Mouse (Mus musculus): ENCODE data around the gene Arhgap21. TPM values are rescaled to one million over a fixed set of nuclear protein-coding genes. Genes with fewer than 3 reads are reported as not detected.

Gene Arhgap21
- polyA plus RNA-seq, 1 experiment from 2014 or later, result 40.9 TPM

GRCm38 (mm10) chr2:20949168-20949567, 19.5 kb downstream of the Arhgap21 start:
- Histone ChIP-seq H3K9me3 (ENCODE audit: control insufficient read depth, low read length) (no peaks in the 10 kb centered on the region), H3K9ac (replicated peaks; ENCODE audit: low read depth, low read length) (no peak overlapping the region), H3K27me3 (replicated peaks; ENCODE audit: control insufficient read depth, insufficient read depth, low read length) (no peaks in the 10 kb centered on the region), H3K27ac (ENCODE audit: low read length) (no peak overlapping the region), H3K4me3 (replicated peaks; ENCODE audit: low read length) (no peak overlapping the region), H3K36me3 (ENCODE audit: control insufficient read depth, insufficient read depth) (no peaks in the 10 kb centered on the region), H3K4me2 (ENCODE audit: low read length) (no peak overlapping the region), H3K4me1 (replicated peaks; ENCODE audit: control insufficient read depth, insufficient read depth, low read length) (peaks cover 11% of the 10 kb centered on the region)
- WGBS, result 84% methylated on average over 3 of the region's 3 CpGs
- ATAC-seq, result no peak

- no peak for ATAC-seq
- Histone ChIP-seq H3K4me2 (ENCODE audit: low read length) (no peak overlapping the region), H3K4me3 (replicated peaks; ENCODE audit: low read length) (no peak overlapping the region), H3K9me3 (ENCODE audit: control insufficient read depth, low read length) (no peaks in the 10 kb centered on the region), H3K27ac (ENCODE audit: low read length) (no peak overlapping the region), H3K4me1 (replicated peaks; ENCODE audit: control insufficient read depth, insufficient read depth, low read length) (peaks cover 22% of the 10 kb centered on the region), H3K36me3 (ENCODE audit: control insufficient read depth, insufficient read depth) (no peaks in the 10 kb centered on the region), H3K27me3 (replicated peaks; ENCODE audit: control insufficient read depth, insufficient read depth, low read length) (no peaks in the 10 kb centered on the region), H3K9ac (replicated peaks; ENCODE audit: low read depth, low read length) (no peak overlapping the region)
- 69% methylated on average over 1 of the region's 1 CpGs for WGBS
Observed at GRCm38 (mm10) chr2:20947036-20947435, 21.6 kb downstream of the Arhgap21 start.

GRCm38 (mm10) chr2:20945596-20945995, 23.1 kb downstream of the Arhgap21 start:
- WGBS, result 86% methylated on average over 5 of the region's 5 CpGs
- Histone ChIP-seq H3K4me3 (replicated peaks; ENCODE audit: low read length) (no peak overlapping the region), H3K9me3 (ENCODE audit: control insufficient read depth, low read length) (no peaks in the 10 kb centered on the region), H3K36me3 (ENCODE audit: control insufficient read depth, insufficient read depth) (no peaks in the 10 kb centered on the region), H3K9ac (replicated peaks; ENCODE audit: low read depth, low read length) (no peak overlapping the region), H3K4me1 (replicated peaks; ENCODE audit: control insufficient read depth, insufficient read depth, low read length) (peaks cover 28% of the 10 kb centered on the region), H3K27me3 (replicated peaks; ENCODE audit: control insufficient read depth, insufficient read depth, low read length) (no peaks in the 10 kb centered on the region), H3K4me2 (ENCODE audit: low read length) (no peak overlapping the region), H3K27ac (ENCODE audit: low read length) (no peak overlapping the region)
- no peak for ATAC-seq

GRCm38 (mm10) chr2:20943730-20944454, 24.8 kb downstream of the Arhgap21 start:
- peak; percentile 85 for ATAC-seq
- H3K27me3 ChIP-seq (replicated peaks; ENCODE audit: control insufficient read depth, insufficient read depth, low read length), result no peaks in the 10 kb centered on the region
- H3K9ac ChIP-seq (replicated peaks; ENCODE audit: low read depth, low read length), result no peak overlapping the region
- H3K4me3 ChIP-seq (replicated peaks; ENCODE audit: low read length), result no peak overlapping the region
- peaks cover 28% of the 10 kb centered on the region for H3K4me1 ChIP-seq (replicated peaks; ENCODE audit: control insufficient read depth, insufficient read depth, low read length)
- no peak overlapping the region for H3K4me2 ChIP-seq (ENCODE audit: low read length)
- peak overlapping the region; percentile 29; the same call in 1 of the 2 replicates for H3K27ac ChIP-seq (ENCODE audit: low read length)
- H3K9me3 ChIP-seq (ENCODE audit: control insufficient read depth, low read length), result no peaks in the 10 kb centered on the region
- WGBS, result 13% methylated on average over 7 of the region's 7 CpGs
- no peaks in the 10 kb centered on the region for H3K36me3 ChIP-seq (ENCODE audit: control insufficient read depth, insufficient read depth)

GRCm38 (mm10) chr2:20943222-20943621, 25.5 kb downstream of the Arhgap21 start:
- Histone ChIP-seq H3K9me3 (ENCODE audit: control insufficient read depth, low read length) (no peaks in the 10 kb centered on the region), H3K27ac (ENCODE audit: low read length) (peak overlapping the region; percentile 43), H3K36me3 (ENCODE audit: control insufficient read depth, insufficient read depth) (no peaks in the 10 kb centered on the region), H3K27me3 (replicated peaks; ENCODE audit: control insufficient read depth, insufficient read depth, low read length) (no peaks in the 10 kb centered on the region), H3K9ac (replicated peaks; ENCODE audit: low read depth, low read length) (peak overlapping the region; percentile 30; the same call in 1 of the 2 replicates), H3K4me3 (replicated peaks; ENCODE audit: low read length) (no peak overlapping the region), H3K4me1 (replicated peaks; ENCODE audit: control insufficient read depth, insufficient read depth, low read length) (peaks cover 28% of the 10 kb centered on the region), H3K4me2 (ENCODE audit: low read length) (no peak overlapping the region)
- ATAC-seq, result peak; percentile 72
- 4% methylated on average over 5 of the region's 5 CpGs for WGBS

- H3K27ac ChIP-seq (ENCODE audit: low read length), result no peak overlapping the region
- H3K4me2 ChIP-seq (ENCODE audit: low read length), result no peak overlapping the region
- peaks cover 28% of the 10 kb centered on the region for H3K4me1 ChIP-seq (replicated peaks; ENCODE audit: control insufficient read depth, insufficient read depth, low read length)
- no peak overlapping the region; the same call in 1 of the 2 replicates for H3K9ac ChIP-seq (replicated peaks; ENCODE audit: low read depth, low read length)
- no peaks in the 10 kb centered on the region for H3K9me3 ChIP-seq (ENCODE audit: control insufficient read depth, low read length)
- WGBS, result 44% methylated on average over 10 of the region's 10 CpGs
- ATAC-seq, result no peak
- H3K36me3 ChIP-seq (ENCODE audit: control insufficient read depth, insufficient read depth), result no peaks in the 10 kb centered on the region
- no peaks in the 10 kb centered on the region for H3K27me3 ChIP-seq (replicated peaks; ENCODE audit: control insufficient read depth, insufficient read depth, low read length)
- H3K4me3 ChIP-seq (replicated peaks; ENCODE audit: low read length), result no peak overlapping the region
Observed at GRCm38 (mm10) chr2:20942434-20943198, 26.1 kb downstream of the Arhgap21 start.

GRCm38 (mm10) chr2:20941105-20941504, 27.6 kb downstream of the Arhgap21 start:
- no peaks in the 10 kb centered on the region for H3K9me3 ChIP-seq (ENCODE audit: control insufficient read depth, low read length)
- H3K27ac ChIP-seq (ENCODE audit: low read length), result no peak overlapping the region
- H3K9ac ChIP-seq (replicated peaks; ENCODE audit: low read depth, low read length), result no peak overlapping the region
- peaks cover 28% of the 10 kb centered on the region for H3K4me1 ChIP-seq (replicated peaks; ENCODE audit: control insufficient read depth, insufficient read depth, low read length)
- H3K36me3 ChIP-seq (ENCODE audit: control insufficient read depth, insufficient read depth), result no peaks in the 10 kb centered on the region
- H3K4me2 ChIP-seq (ENCODE audit: low read length), result no peak overlapping the region
- no peak for ATAC-seq
- no peaks in the 10 kb centered on the region for H3K27me3 ChIP-seq (replicated peaks; ENCODE audit: control insufficient read depth, insufficient read depth, low read length)
- no peak overlapping the region for H3K4me3 ChIP-seq (replicated peaks; ENCODE audit: low read length)

- H3K36me3 ChIP-seq (ENCODE audit: control insufficient read depth, insufficient read depth), result no peaks in the 10 kb centered on the region
- H3K4me1 ChIP-seq (replicated peaks; ENCODE audit: control insufficient read depth, insufficient read depth, low read length), result peaks cover 23% of the 10 kb centered on the region
- 77% methylated on average over 3 of the region's 3 CpGs for WGBS
- no peaks in the 10 kb centered on the region for H3K9me3 ChIP-seq (ENCODE audit: control insufficient read depth, low read length)
- no peak overlapping the region for H3K9ac ChIP-seq (replicated peaks; ENCODE audit: low read depth, low read length)
- H3K4me3 ChIP-seq (replicated peaks; ENCODE audit: low read length), result no peak overlapping the region
- no peak for ATAC-seq
- no peaks in the 10 kb centered on the region for H3K27me3 ChIP-seq (replicated peaks; ENCODE audit: control insufficient read depth, insufficient read depth, low read length)
- H3K4me2 ChIP-seq (ENCODE audit: low read length), result no peak overlapping the region
- no peak overlapping the region for H3K27ac ChIP-seq (ENCODE audit: low read length)
Observed at GRCm38 (mm10) chr2:20939367-20939766, 29.3 kb downstream of the Arhgap21 start.

GRCm38 (mm10) chr2:20936609-20937221, 32.0 kb downstream of the Arhgap21 start:
- ATAC-seq, result no peak

More at GRCm38 (mm10) chr2:20936609-20937221, 32.0 kb downstream of the Arhgap21 start:
- Histone ChIP-seq H3K4me1 (replicated peaks; ENCODE audit: control insufficient read depth, insufficient read depth, low read length) (peaks cover 3% of the 10 kb centered on the region; the same call in 1 of the 2 replicates), H3K9me3 (ENCODE audit: control insufficient read depth, low read length) (no peaks in the 10 kb centered on the region), H3K27ac (ENCODE audit: low read length) (no peak overlapping the region), H3K36me3 (ENCODE audit: control insufficient read depth, insufficient read depth) (no peaks in the 10 kb centered on the region), H3K4me3 (replicated peaks; ENCODE audit: low read length) (no peak overlapping the region), H3K9ac (replicated peaks; ENCODE audit: low read depth, low read length) (no peak overlapping the region), H3K4me2 (ENCODE audit: low read length) (no peak overlapping the region), H3K27me3 (replicated peaks; ENCODE audit: control insufficient read depth, insufficient read depth, low read length) (no peaks in the 10 kb centered on the region)
- WGBS, result 76% methylated on average over 4 of the region's 4 CpGs
